Mouse (Mus musculus) brain, embryonic 14.5 days (tissue): ENCODE data around the gene Ppp5c.

Experiments
- CTCF ChIP-seq: fragments of 200-500 bp; IDR thresholded peaks from 2 replicates; pipeline ENCODE4 v1.5.1; 2012; ENCODE audit warnings: inconsistent platforms, mild to moderate bottlenecking, moderate library complexity, borderline replicate concordance; ENCODE audit not compliant: insufficient read depth, insufficient read length; ENCODE audit errors: extremely low read depth
- POLR2A ChIP-seq: fragments of 200-500 bp; IDR thresholded peaks from 2 replicates; pipeline ENCODE4 v1.6.1; 2012; ENCODE audit warnings: mild to moderate bottlenecking, inconsistent platforms, borderline replicate concordance; ENCODE audit not compliant: poor library complexity, insufficient read depth, insufficient read length, severe bottlenecking; ENCODE audit errors: extremely low read depth

- TF ChIP-seq CTCF (no peak), POLR2A (no peak)
Observed at GRCm38 (mm10) chr7:17054325-17054989, 26.7 kb upstream of the Ppp5c start.
